Mouse (Mus musculus): ENCODE data around the gene Gli1.

Gli1 gene

GRCm38 (mm10) chr10:127291881-127292638 is 49.7 kb downstream of the Gli1 start:
- DNase-seq (ENCODE audit: low spot score) = peak; percentile 28

GRCm38 (mm10) chr10:127290930-127291880 is 50.6 kb downstream of the Gli1 start:
- peak; percentile 75 for DNase-seq (ENCODE audit: low spot score)

GRCm38 (mm10) chr10:127290307-127290929 is 51.4 kb downstream of the Gli1 start:
- DNase-seq (ENCODE audit: low spot score) = peak; percentile 100

- DNase-seq (ENCODE audit: low spot score) = peak; percentile 90
Observed at GRCm38 (mm10) chr10:127289573-127290191, 52.1 kb downstream of the Gli1 start.

- peak; percentile 87 for DNase-seq (ENCODE audit: low spot score)
Observed at GRCm38 (mm10) chr10:127288800-127289572, 52.8 kb downstream of the Gli1 start, which contains the start of gene Mbd6. Mbd6 (minus strand) TSS chr10:127289018.

GRCm38 (mm10) chr10:127288328-127288799 is 53.4 kb downstream of the Gli1 start:
- peak; percentile 89 for DNase-seq (ENCODE audit: low spot score)

GRCm38 (mm10) chr10:127287936-127288293 is 53.9 kb downstream of the Gli1 start:
- DNase-seq (ENCODE audit: low spot score) = peak; percentile 67

GRCm38 (mm10) chr10:127287271-127287935 is 54.4 kb downstream of the Gli1 start:
- DNase-seq (ENCODE audit: low spot score) = no peak

GRCm38 (mm10) chr10:127286730-127287129 is 55.0 kb downstream of the Gli1 start:
- DNase-seq (ENCODE audit: low spot score) = no peak

- DNase-seq (ENCODE audit: low spot score) = no peak
Observed at GRCm38 (mm10) chr10:127286194-127286593, 55.6 kb downstream of the Gli1 start.

GRCm38 (mm10) chr10:127285644-127286043 is 56.1 kb downstream of the Gli1 start:
- DNase-seq (ENCODE audit: low spot score) = no peak

GRCm38 (mm10) chr10:127284724-127285500 is 56.9 kb downstream of the Gli1 start:
- no peak for DNase-seq (ENCODE audit: low spot score)

- DNase-seq (ENCODE audit: low spot score) = no peak
Observed at GRCm38 (mm10) chr10:127284105-127284622, 57.6 kb downstream of the Gli1 start.

- DNase-seq (ENCODE audit: low spot score) = no peak
Observed at GRCm38 (mm10) chr10:127282620-127283215, 59.1 kb downstream of the Gli1 start.

GRCm38 (mm10) chr10:127281316-127281715 is 60.5 kb downstream of the Gli1 start:
- DNase-seq (ENCODE audit: low spot score) = no peak

All from adipocyte (in vitro differentiated cells).